Mouse (Mus musculus) lung, adult 18-20 months (tissue): Measurements from ENCODE around the gene Cst6.
"Not testable (repeated sequence)": the region's sequence is repeated elsewhere in the genome, so short reads cannot be mapped to it uniquely, and the experiment has no call there.

Experiments used
- DNase-seq, 2 experiments: peaks; one replicate each; pipeline ENCODE4 v3.0.0; 2022; ENCODE audit warnings: mixed read lengths in 2 of 2

Gene Cst6

GRCm38 (mm10) chr19:5349502-5349873 lies at the start of gene Cst6:
Gene Cst6 (minus strand): TSS chr19:5349574.
- not testable (repeated sequence) for DNase-seq

- DNase-seq: no peak
Measured at GRCm38 (mm10) chr19:5395371-5395770, 46.0 kb upstream of the Cst6 start.

GRCm38 (mm10) chr19:5394168-5394567 lies 44.8 kb upstream of the Cst6 start:
- no peak for DNase-seq

- DNase-seq: peak; percentile 45 to 52
Measured at GRCm38 (mm10) chr19:5392892-5393291, 43.5 kb upstream of the Cst6 start.

GRCm38 (mm10) chr19:5390416-5390815 lies 41.0 kb upstream of the Cst6 start:
- no peak for DNase-seq

GRCm38 (mm10) chr19:5389647-5390046 lies 40.3 kb upstream of the Cst6 start:
- peak; percentile 41 to 42 for DNase-seq

GRCm38 (mm10) chr19:5388588-5389242 lies 39.3 kb upstream of the Cst6 start, which contains the start of gene Sart1:
Gene Sart1 (minus strand): TSS chr19:5388703.
- peak; percentile 96 to 97 for DNase-seq

- no peak for DNase-seq
Measured at GRCm38 (mm10) chr19:5388011-5388441, 38.7 kb upstream of the Cst6 start.

GRCm38 (mm10) chr19:5384715-5385114 lies 35.3 kb upstream of the Cst6 start:
- DNase-seq: no peak

- DNase-seq: no peak
Measured at GRCm38 (mm10) chr19:5383326-5383725, 34.0 kb upstream of the Cst6 start.

- DNase-seq: no peak
Measured at GRCm38 (mm10) chr19:5377446-5377845, 28.1 kb upstream of the Cst6 start.

- DNase-seq: no peak
Measured at GRCm38 (mm10) chr19:5374748-5375147, 25.4 kb upstream of the Cst6 start.

- no peak for DNase-seq
Measured at GRCm38 (mm10) chr19:5374177-5374576, 24.8 kb upstream of the Cst6 start.

GRCm38 (mm10) chr19:5372724-5373123 lies 23.4 kb upstream of the Cst6 start:
- DNase-seq: no peak

- DNase-seq: no peak
Measured at GRCm38 (mm10) chr19:5370932-5371331, 21.6 kb upstream of the Cst6 start.

GRCm38 (mm10) chr19:5367455-5367854 lies 18.1 kb upstream of the Cst6 start:
- no peak for DNase-seq

- no peak for DNase-seq
Measured at GRCm38 (mm10) chr19:5367053-5367359, 17.6 kb upstream of the Cst6 start, which contains the start of gene Banf1. Gene Banf1 (minus strand): TSS chr19:5367168.

GRCm38 (mm10) chr19:5366175-5367052 lies 17.0 kb upstream of the Cst6 start, which contains the start of gene Eif1ad:
Gene Eif1ad (plus strand): TSS chr19:5366741.
- DNase-seq: peak; percentile 93 to 95

- no peak for DNase-seq
Measured at GRCm38 (mm10) chr19:5365751-5366150, 16.4 kb upstream of the Cst6 start.

- no peak for DNase-seq
Measured at GRCm38 (mm10) chr19:5364124-5364523, 14.8 kb upstream of the Cst6 start.

- no peak for DNase-seq
Measured at GRCm38 (mm10) chr19:5362186-5362585, 12.8 kb upstream of the Cst6 start.

- no peak for DNase-seq
Measured at GRCm38 (mm10) chr19:5356080-5356479, 6.7 kb upstream of the Cst6 start.

- DNase-seq: no peak
Measured at GRCm38 (mm10) chr19:5353609-5354008, 4.2 kb upstream of the Cst6 start.
